Mouse (Mus musculus) forebrain, embryonic 16.5 days (tissue): ENCODE data around the gene Ppp6c. TPM values are rescaled to one million over a fixed set of nuclear protein-coding genes. Genes with fewer than 3 reads are reported as not detected.

Experiments
- ATAC-seq: fragments of 200-750 bp; cut with Nextera tagmentation; 2 replicates; pipeline ENCODE4 v1.8.0; 2017; ENCODE audit warnings: mild to moderate bottlenecking, moderate library complexity
- H3K27ac ChIP-seq: fragments of 300-500 bp; sonication (generic); 2 replicates; pipeline ENCODE4 v1.5.1; 2014; ENCODE audit warnings: low read length, control low read depth
- H3K27me3 ChIP-seq: fragments of 300-500 bp; sonication (generic); replicated peaks from 2 replicates; pipeline ENCODE4 v1.6.1; 2014; ENCODE audit warnings: low read length; ENCODE audit not compliant: control insufficient read depth, insufficient read depth
- H3K36me3 ChIP-seq: fragments of 300-500 bp; sonication (generic); 2 replicates; pipeline ENCODE4 v1.6.1; 2014; ENCODE audit not compliant: control insufficient read depth, insufficient read depth
- H3K4me1 ChIP-seq: fragments of 300-500 bp; sonication (generic); replicated peaks from 2 replicates; pipeline ENCODE4 v1.6.1; 2014; ENCODE audit warnings: low read length; ENCODE audit not compliant: control insufficient read depth, insufficient read depth
- H3K4me2 ChIP-seq: fragments of 300-500 bp; sonication (generic); 2 replicates; pipeline ENCODE4 v1.6.1; 2014; ENCODE audit warnings: mild to moderate bottlenecking, low read length, control low read depth
- H3K4me3 ChIP-seq: fragments of 300-500 bp; sonication (generic); replicated peaks from 2 replicates; pipeline ENCODE4 v1.5.1; 2014; ENCODE audit warnings: mild to moderate bottlenecking, low read length, control low read depth
- H3K9ac ChIP-seq: fragments of 300-500 bp; sonication (generic); replicated peaks from 2 replicates; pipeline ENCODE4 v1.6.1; 2014; ENCODE audit warnings: low read depth, low read length, control low read depth
- H3K9me3 ChIP-seq: fragments of 300-500 bp; sonication (generic); 2 replicates; pipeline ENCODE4 v1.6.1; 2016; ENCODE audit warnings: low read length; ENCODE audit not compliant: control insufficient read depth
- WGBS: fragments of 180-500 bp; shearing (Covaris S2); extraction: QIAGEN DNeasy Blood & Tissue Kit; methylation state at CpG from one replicate; pipeline ENCODE4 v1.1.7; 2014; 5-methylcytosine and 5-hydroxymethylcytosine counted together
- polyA plus RNA-seq: library from polyadenylated mRNA; unstranded; fragments of >200 nt; fragmentation: Nextera tagmentation; extraction: Ambion mirVana; gene quantifications from 2 replicates; pipeline ENCODE4 v1.2.1, GENCODE M21; 2015

Gene Ppp6c
- polyA plus RNA-seq, 1 experiment from 2014 or later = 80.7 TPM

GRCm38 (mm10) chr2:39157916-39158315, 68.3 kb downstream of the Ppp6c start:
- 88% methylated on average over 1 of the region's 1 CpGs for WGBS
- H3K4me2 ChIP-seq = no peak overlapping the region
- ATAC-seq = no peak

GRCm38 (mm10) chr2:39156821-39157220, 69.4 kb downstream of the Ppp6c start:
- Histone ChIP-seq H3K27me3 (no peaks in the 10 kb centered on the region), H3K4me1 (no peaks in the 10 kb centered on the region), H3K9ac (no peak overlapping the region), H3K4me3 (no peak overlapping the region), H3K4me2 (no peak overlapping the region), H3K9me3 (no peaks in the 10 kb centered on the region), H3K27ac (no peak overlapping the region), H3K36me3 (0 out of 2 replicates have a peak, but pooled peaks cover 2% of the 10 kb centered on the region)
- ATAC-seq = no peak
- 91% methylated on average over 1 of the region's 1 CpGs for WGBS

More at GRCm38 (mm10) chr2:39157916-39158315, 68.3 kb downstream of the Ppp6c start:
- H3K36me3 ChIP-seq = 0 out of 2 replicates have a peak, but pooled peaks cover 2% of the 10 kb centered on the region
- no peak overlapping the region for H3K27ac ChIP-seq
- no peaks in the 10 kb centered on the region for H3K27me3 ChIP-seq
- no peaks in the 10 kb centered on the region for H3K9me3 ChIP-seq
- no peak overlapping the region for H3K9ac ChIP-seq
- no peaks in the 10 kb centered on the region for H3K4me1 ChIP-seq
- H3K4me3 ChIP-seq = no peak overlapping the region

- 77% methylated on average over 2 of the region's 2 CpGs for WGBS
- no peak overlapping the region for H3K4me3 ChIP-seq
- H3K4me1 ChIP-seq = 0 out of 2 replicates have a peak, but pooled peaks cover 2% of the 10 kb centered on the region
- no peaks in the 10 kb centered on the region for H3K36me3 ChIP-seq
- ATAC-seq = no peak
- H3K9me3 ChIP-seq = no peaks in the 10 kb centered on the region
- no peak overlapping the region for H3K27ac ChIP-seq
- H3K27me3 ChIP-seq = no peaks in the 10 kb centered on the region
- no peak overlapping the region for H3K4me2 ChIP-seq
- H3K9ac ChIP-seq = no peak overlapping the region
Measured at GRCm38 (mm10) chr2:39150943-39151342, 75.3 kb downstream of the Ppp6c start.

- ATAC-seq = no peak
- Histone ChIP-seq H3K27me3 (no peaks in the 10 kb centered on the region), H3K4me1 (0 out of 2 replicates have a peak, but pooled peaks cover 2% of the 10 kb centered on the region), H3K27ac (no peak overlapping the region), H3K4me3 (no peak overlapping the region), H3K36me3 (no peaks in the 10 kb centered on the region), H3K4me2 (no peak overlapping the region), H3K9ac (no peak overlapping the region), H3K9me3 (no peaks in the 10 kb centered on the region)
- WGBS = 60% methylated on average over 2 of the region's 2 CpGs
Measured at GRCm38 (mm10) chr2:39148075-39148474, 78.2 kb downstream of the Ppp6c start.

GRCm38 (mm10) chr2:39146469-39146868, 79.8 kb downstream of the Ppp6c start:
- 97% methylated on average over 1 of the region's 1 CpGs for WGBS
- 0 out of 2 replicates have a peak, but pooled peaks cover 2% of the 10 kb centered on the region for H3K4me1 ChIP-seq
- peak; percentile 63; the same call in 1 of the 2 replicates for ATAC-seq

More at GRCm38 (mm10) chr2:39146469-39146868, 79.8 kb downstream of the Ppp6c start:
- Histone ChIP-seq H3K27me3 (no peaks in the 10 kb centered on the region), H3K4me2 (no peak overlapping the region), H3K27ac (no peak overlapping the region), H3K4me3 (no peak overlapping the region), H3K9me3 (no peaks in the 10 kb centered on the region), H3K9ac (no peak overlapping the region), H3K36me3 (no peaks in the 10 kb centered on the region)

Other genes starting within 250 kb of the Ppp6c start
- gene Wdr38, start 229.0 kb downstream of the Ppp6c start, polyA plus RNA-seq = 1.7 and 2.3 TPM in 2 replicates
- 147 and 150 TPM in 2 replicates for gene Arpc5l, start 221.1 kb downstream of the Ppp6c start, polyA plus RNA-seq
- 587 and 670 TPM in 2 replicates for gene Rpl35, start 220.8 kb downstream of the Ppp6c start, polyA plus RNA-seq
- 40.7 and 43.1 TPM in 2 replicates for gene Golga1, start 160.9 kb downstream of the Ppp6c start, polyA plus RNA-seq
- 17.9 and 21.7 TPM in 2 replicates for gene Scai, start 35.7 kb downstream of the Ppp6c start, polyA plus RNA-seq